In genomic region chr5:123051736-123052135, GRCm38 (mm10) we compare ENCODE assay signal across 24 mouse cellular contexts. TPM values are rescaled to one million over a fixed set of nuclear protein-coding genes. Genes with fewer than 3 reads are reported as not detected.
A peak's percentile ranks its signal among the peaks of the same experiment; 100 is the strongest.
DNase-seq lines count a peak whose midpoint lies in the region; ATAC-seq and TF ChIP-seq lines count a peak whose summit lies in the region.
"Had no signal": no experiment of that assay in that cellular context is flagged by ENCODE, and none has a peak within 500 bp of the region (broad histone marks: within the 10 kb centered on the region; RNA-seq: fewer than 3 reads in every experiment).

No protein-coding gene starts in this region.

- no peaks in the 10 kb centered on the region for H3K4me1 ChIP-seq in hindbrain, postnatal 0 days (ENCODE audit: insufficient read depth, low read length)
- no peaks in the 10 kb centered on the region for H3K4me1 ChIP-seq in hindbrain, embryonic 14.5 days (replicated peaks; ENCODE audit: control insufficient read depth, insufficient read depth, low read length)
- H3K4me1 ChIP-seq in lung, postnatal 0 days (ENCODE audit: insufficient read depth, low read depth, low read length) = no peaks in the 10 kb centered on the region

- no peak overlapping the region for H3K27ac ChIP-seq in hindbrain, postnatal 0 days
- H3K27ac ChIP-seq in hindbrain, embryonic 14.5 days = no peak overlapping the region
- no peak overlapping the region for H3K27ac ChIP-seq in lung, postnatal 0 days (ENCODE audit: low read length)
- H3K27ac ChIP-seq: limb, embryonic 13.5 days; midbrain, embryonic 12.5 days; stomach, embryonic 15.5 days had no signal

- H3K9ac ChIP-seq in hindbrain, postnatal 0 days (replicated peaks; ENCODE audit: low read length) = no peak overlapping the region
- no peak overlapping the region for H3K9ac ChIP-seq in hindbrain, embryonic 14.5 days
- H3K9ac ChIP-seq in lung, postnatal 0 days (replicated peaks; ENCODE audit: low read depth) = no peak overlapping the region
- H3K9ac ChIP-seq: limb, embryonic 13.5 days; lung, embryonic 14.5 days; midbrain, embryonic 12.5 days; stomach, embryonic 15.5 days had no signal

- no peaks in the 10 kb centered on the region for H3K9me3 ChIP-seq in hindbrain, postnatal 0 days (ENCODE audit: low read length)
- H3K9me3 ChIP-seq in hindbrain, embryonic 14.5 days (ENCODE audit: control insufficient read depth, low read length) = no peaks in the 10 kb centered on the region
- no peaks in the 10 kb centered on the region for H3K9me3 ChIP-seq in lung, postnatal 0 days (ENCODE audit: low read length)
- H3K9me3 ChIP-seq: limb, embryonic 13.5 days; midbrain, embryonic 12.5 days; stomach, embryonic 15.5 days had no signal

- H3K4me3 ChIP-seq in hindbrain, postnatal 0 days (ENCODE audit: low read length) = no peak overlapping the region
- no peak overlapping the region for H3K4me3 ChIP-seq in hindbrain, embryonic 14.5 days (replicated peaks; ENCODE audit: low read length)
- H3K4me3 ChIP-seq in lung, postnatal 0 days (ENCODE audit: low read depth, low read length) = no peak overlapping the region
- H3K4me3 ChIP-seq: limb, embryonic 13.5 days; midbrain, embryonic 12.5 days; myocyte; stomach, embryonic 15.5 days had no signal

- no peak for ATAC-seq in hindbrain, postnatal 0 days
- ATAC-seq in hindbrain, embryonic 14.5 days (ENCODE audit: low FRiP score) = no peak
- no peak for ATAC-seq in lung, postnatal 0 days
- ATAC-seq: activated CD4-positive, CD25-positive, alpha-beta regulatory T cell, adult 4 months had no signal

- H3K36me3 ChIP-seq in hindbrain, postnatal 0 days (ENCODE audit: insufficient read depth, low read length) = no peaks in the 10 kb centered on the region
- no peaks in the 10 kb centered on the region for H3K36me3 ChIP-seq in hindbrain, embryonic 14.5 days (replicated peaks; ENCODE audit: control insufficient read depth, insufficient read depth)
- no peaks in the 10 kb centered on the region for H3K36me3 ChIP-seq in lung, postnatal 0 days (ENCODE audit: insufficient read depth, low read length)
- H3K36me3 ChIP-seq: limb, embryonic 13.5 days; midbrain, embryonic 12.5 days; stomach, embryonic 15.5 days had no signal

- H3K27me3 ChIP-seq in hindbrain, postnatal 0 days (ENCODE audit: insufficient read depth, low read length) = no peaks in the 10 kb centered on the region
- H3K27me3 ChIP-seq in hindbrain, embryonic 14.5 days (ENCODE audit: control insufficient read depth, insufficient read depth, low read length) = no peaks in the 10 kb centered on the region
- H3K27me3 ChIP-seq in lung, postnatal 0 days (replicated peaks; ENCODE audit: insufficient read depth, low read length) = no peaks in the 10 kb centered on the region
- H3K27me3 ChIP-seq: limb, embryonic 13.5 days; midbrain, embryonic 12.5 days; stomach, embryonic 15.5 days had no signal

- TF ChIP-seq CTCF in hindbrain, postnatal 0 days (IDR thresholded peaks at IDR 0.05; ENCODE audit: low read depth) = peak; percentile 30
- TF ChIP-seq CTCF in lung, postnatal 0 days (IDR thresholded peaks at IDR 0.05) = peak; percentile 27

- no peak for DNase-seq in hindbrain, postnatal 0 days (ENCODE audit: low spot score)
- no peak for DNase-seq in hindbrain, embryonic 14.5 days (ENCODE audit: low spot score)
- DNase-seq in lung, postnatal 0 days (ENCODE audit: low spot score) = no peak
- no peak for DNase-seq in lung, postnatal 36 days
- peak; percentile 71 for DNase-seq in R1 (ENCODE audit: low read depth, low spot score)
- DNase-seq in spleen, postnatal 36 days (ENCODE audit: low spot score in 2 of 2) = no peak
- no peak for DNase-seq in frontal cortex, postnatal 10 days (ENCODE audit: low spot score in 2 of 2)
- DNase-seq: cerebellum, adult 9-10 months; gastrocnemius, postnatal 14 days; kidney, postnatal 10 days; layer of hippocampus, adult 9-11 months; lung, embryonic 14.5 days; retina, postnatal 1 day; thymus, postnatal 36 days had no signal

- TF ChIP-seq EP300 in lung, postnatal 0 days (IDR thresholded peaks at IDR 0.05) = no peak

- no peak overlapping the region for H3K4me2 ChIP-seq in hindbrain, postnatal 0 days (ENCODE audit: low read depth, low read length)
- no peak overlapping the region for H3K4me2 ChIP-seq in hindbrain, embryonic 14.5 days (replicated peaks)
- no peak overlapping the region for H3K4me2 ChIP-seq in lung, postnatal 0 days (replicated peaks; ENCODE audit: low read depth, low read length)
- H3K4me2 ChIP-seq: limb, embryonic 13.5 days; lung, embryonic 14.5 days; midbrain, embryonic 12.5 days; stomach, embryonic 15.5 days had no signal

- 82% methylated on average over 5 of the region's 5 CpGs for WGBS in hindbrain, postnatal 0 days
- 79% methylated on average over 5 of the region's 5 CpGs for WGBS in hindbrain, embryonic 14.5 days
- WGBS in lung, postnatal 0 days = 81% methylated on average over 5 of the region's 5 CpGs

RNA-seq across cellular contexts. Expression of gene Morn3, which starts 4.9 kb away (rescaled TPM):
- total RNA-seq in hindbrain, postnatal 0 days (2014; rRNA removed) = not detected in 2 replicates
- polyA plus RNA-seq in hindbrain, postnatal 0 days (2015; fragmentation: Nextera tagmentation; extraction: Ambion mirVana) = 0.64 and 0.87 TPM in 2 replicates
- 0.79 TPM in 1 of 2 replicates, not detected in the other for polyA plus RNA-seq in hindbrain, embryonic 14.5 days (2014; fragmentation: Nextera tagmentation; extraction: Ambion mirVana)
- 5.3 and 8.3 TPM in 2 replicates for polyA plus RNA-seq in lung, postnatal 0 days (2015; fragmentation: Nextera tagmentation; extraction: Ambion mirVana)
- total RNA-seq: adrenal gland, postnatal 4 days; gastrocnemius, postnatal 14 days; heart, adult 8-10 months; left cerebral cortex, postnatal 10 days; neutrophil, adult 5-6 weeks had no signal
- polyA plus RNA-seq: C2C12; limb, embryonic 13.5 days; lung, embryonic 14.5 days; midbrain, embryonic 12.5 days; myocyte had no signal

RNA-seq across cellular contexts. Expression of gene Tmem120b, which starts 16.5 kb away (rescaled TPM):
- total RNA-seq in hindbrain, postnatal 0 days (2014; rRNA removed) = 15.3 and 29.3 TPM in 2 replicates
- polyA plus RNA-seq in hindbrain, postnatal 0 days (2015; fragmentation: Nextera tagmentation; extraction: Ambion mirVana) = 17.7 and 19.6 TPM in 2 replicates
- 13.0 and 14.0 TPM in 2 replicates for polyA plus RNA-seq in hindbrain, embryonic 14.5 days (2014; fragmentation: Nextera tagmentation; extraction: Ambion mirVana)
- polyA plus RNA-seq in lung, postnatal 0 days (2015; fragmentation: Nextera tagmentation; extraction: Ambion mirVana) = 11.9 and 12.2 TPM in 2 replicates

RNA-seq across cellular contexts. Expression of gene Orai1, which starts 36.9 kb away (rescaled TPM):
- 20.9 and 27.2 TPM in 2 replicates for total RNA-seq in hindbrain, postnatal 0 days (2014; rRNA removed)
- polyA plus RNA-seq in hindbrain, postnatal 0 days (2015; fragmentation: Nextera tagmentation; extraction: Ambion mirVana) = 16.8 and 18.3 TPM in 2 replicates
- 16.2 and 18.0 TPM in 2 replicates for polyA plus RNA-seq in hindbrain, embryonic 14.5 days (2014; fragmentation: Nextera tagmentation; extraction: Ambion mirVana)
- polyA plus RNA-seq in lung, postnatal 0 days (2015; fragmentation: Nextera tagmentation; extraction: Ambion mirVana) = 54.7 and 55.2 TPM in 2 replicates
